In the genomic region with DNA sequence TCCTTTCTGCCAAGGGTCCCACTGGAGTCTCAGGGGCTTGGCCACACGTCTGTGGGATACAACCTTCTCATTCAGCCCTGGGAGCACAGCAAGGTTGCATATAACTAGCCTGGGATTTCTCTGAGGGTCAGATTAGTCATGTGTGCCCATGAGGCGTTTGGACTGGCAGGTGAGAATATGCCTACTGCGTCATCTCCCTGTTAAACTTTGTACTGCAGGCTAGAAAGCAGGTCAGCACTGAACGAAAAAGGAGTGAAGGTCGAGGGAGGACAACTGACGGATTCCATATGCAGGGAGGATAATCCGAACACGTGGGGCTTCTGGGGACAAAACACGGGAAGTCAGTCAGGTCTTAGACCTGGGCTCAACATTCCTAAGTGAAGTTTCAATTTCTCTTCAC, we compare ENCODE assay signal across 26 mouse cellular contexts. TPM values are rescaled to one million over a fixed set of nuclear protein-coding genes. Genes with fewer than 3 reads are reported as not detected.
A peak's percentile ranks its signal among the peaks of the same experiment; 100 is the strongest.
DNase-seq lines count a peak whose midpoint lies in the region; ATAC-seq lines count a peak whose summit lies in the region.
"Had no signal": no experiment of that assay in that cellular context is flagged by ENCODE, and none has a peak within 500 bp of the region (broad histone marks: within the 10 kb centered on the region; RNA-seq: fewer than 3 reads in every experiment).

No protein-coding gene starts in this region.

- intact Hi-C loops in heart, postnatal 10 days (cut with DNase I), result no loop called here

- no peak overlapping the region for H3K9ac ChIP-seq in heart, embryonic 12.5 days
- H3K9ac ChIP-seq: forebrain, embryonic 13.5 days; forebrain, postnatal 0 days; heart, embryonic 15.5 days; hindbrain, embryonic 14.5 days had no signal

- peak; percentile 73 for DNase-seq in heart, adult 11 months
- DNase-seq in heart, postnatal 10 days, result no peak
- DNase-seq in kidney, adult 9 months, result peak; percentile 68
- DNase-seq in kidney, postnatal 14 days, result peak; percentile 57
- no peak for DNase-seq in right cerebral cortex, postnatal 10 days (ENCODE audit: low spot score in 2 of 2)
- no peak for DNase-seq in left cerebral cortex, adult 8-10 months (ENCODE audit: low spot score in 2 of 2)
- DNase-seq: adrenal gland, postnatal 14 days; cerebellum, adult 18-20 months; cerebellum, adult 9-11 months; forebrain, postnatal 0 days; gastrocnemius, postnatal 36 days; heart, adult 18-20 months had no signal

- no peak for ATAC-seq in heart, embryonic 12.5 days (ENCODE audit: insufficient number of reproducible peaks, low FRiP score)
- ATAC-seq: forebrain, embryonic 13.5 days; forebrain, postnatal 0 days had no signal

- no peaks in the 10 kb centered on the region for H3K27me3 ChIP-seq in heart, embryonic 12.5 days (replicated peaks)
- H3K27me3 ChIP-seq: forebrain, embryonic 13.5 days; heart, embryonic 15.5 days had no signal

- H3K9me3 ChIP-seq in heart, embryonic 12.5 days (replicated peaks), result no peaks in the 10 kb centered on the region
- H3K9me3 ChIP-seq: embryonic facial prominence, embryonic 10.5 days; forebrain, embryonic 13.5 days; heart, embryonic 10.5 days; heart, embryonic 15.5 days; hindbrain, embryonic 10.5 days had no signal

- H3K4me3 ChIP-seq in brown adipose tissue, adult 24 weeks (ENCODE audit: insufficient read depth, low read depth, low read length), result no peak overlapping the region
- H3K4me3 ChIP-seq in heart, embryonic 12.5 days, result no peak overlapping the region
- H3K4me3 ChIP-seq: embryonic facial prominence, embryonic 10.5 days; forebrain, embryonic 13.5 days; heart, embryonic 10.5 days; heart, embryonic 15.5 days; hindbrain, embryonic 10.5 days had no signal

- 60% methylated on average over 9 of the region's 9 CpGs for WGBS in heart, embryonic 12.5 days

- H3K27ac ChIP-seq in brown adipose tissue, adult 24 weeks (replicated peaks; ENCODE audit: low read depth, low read length), result peak overlapping the region; percentile 64
- H3K27ac ChIP-seq in heart, embryonic 12.5 days (ENCODE audit: poor library complexity, severe bottlenecking), result no peak overlapping the region
- H3K27ac ChIP-seq: embryonic facial prominence, embryonic 10.5 days; forebrain, embryonic 13.5 days; heart, embryonic 10.5 days; heart, embryonic 15.5 days; hindbrain, embryonic 10.5 days; hindbrain, embryonic 14.5 days had no signal

- peaks cover 82% of the 10 kb centered on the region for H3K36me3 ChIP-seq in heart, embryonic 12.5 days
- H3K36me3 ChIP-seq: embryonic facial prominence, embryonic 10.5 days; hindbrain, embryonic 10.5 days had no signal

- H3K4me1 ChIP-seq in brown adipose tissue, adult 24 weeks (ENCODE audit: control insufficient read depth, insufficient read depth, insufficient read length, low read length), result peaks cover 9% of the 10 kb centered on the region
- peaks cover under 1% of the 10 kb centered on the region; the same call in 1 of the 2 replicates for H3K4me1 ChIP-seq in heart, embryonic 12.5 days (replicated peaks)
- H3K4me1 ChIP-seq: embryonic facial prominence, embryonic 10.5 days; forebrain, embryonic 13.5 days; heart, embryonic 15.5 days had no signal

- H3K4me2 ChIP-seq in heart, embryonic 12.5 days, result no peak overlapping the region
- H3K4me2 ChIP-seq: forebrain, embryonic 13.5 days; heart, embryonic 15.5 days; hindbrain, embryonic 14.5 days had no signal

RNA-seq across cellular contexts. Expression of a gene that starts 22.8 kb away (rescaled TPM):
- not detected for total RNA-seq in heart, postnatal 10 days (2021)
- polyA plus RNA-seq in brown adipose tissue, adult 24 weeks (2012; ENCODE audit: insufficient read depth, insufficient read length, missing spikeins), result not detected in 2 replicates
- polyA plus RNA-seq in heart, embryonic 12.5 days (2016; fragmentation: Nextera tagmentation; extraction: Ambion mirVana), result not detected in 2 replicates
- total RNA-seq in left cerebral cortex, adult 8-10 months (2022), result not detected
- total RNA-seq: adrenal gland, adult 18-20 months; adrenal gland, postnatal 14 days; forebrain, postnatal 0 days; gastrocnemius, adult 18-20 months; gastrocnemius, postnatal 36 days; heart, adult 18-20 months; heart, postnatal 25 days; MEL had no signal
- polyA plus RNA-seq: C2C12; embryonic facial prominence, embryonic 10.5 days; embryonic facial prominence, embryonic 14.5 days; forebrain, embryonic 13.5 days; forebrain, postnatal 0 days; heart, embryonic 10.5 days; heart, embryonic 15.5 days; hindbrain, embryonic 10.5 days; hindbrain, embryonic 14.5 days had no signal

RNA-seq across cellular contexts. Expression of a gene that starts 39.3 kb away (rescaled TPM):
- 10 to 100 TPM; 17.5 to 18.8 TPM for total RNA-seq in heart, postnatal 10 days (2021)
- polyA plus RNA-seq in brown adipose tissue, adult 24 weeks (2012; ENCODE audit: insufficient read depth, insufficient read length, missing spikeins), result 4.3 and 9.1 TPM in 2 replicates
- polyA plus RNA-seq in heart, embryonic 12.5 days (2016; fragmentation: Nextera tagmentation; extraction: Ambion mirVana), result 24.6 and 25.1 TPM in 2 replicates
- 10 to 100 TPM; 27.4 to 28.4 (median 27.6) TPM for total RNA-seq in left cerebral cortex, adult 8-10 months (2022)

Comparison
In these comparisons a context has a peak if more than half of its experiments do, and no peak if none do; other contexts are left out.
1. DNase-seq: peak in heart, adult 11 months (single experiment), kidney, adult 9 months (single experiment) and kidney, postnatal 14 days (single experiment); none in heart, postnatal 10 days (0 of 2), right cerebral cortex, postnatal 10 days (0 of 2) and left cerebral cortex, adult 8-10 months (0 of 2).